Mouse (Mus musculus): Measurements from ENCODE around the gene Fkbp2.

DNA sequence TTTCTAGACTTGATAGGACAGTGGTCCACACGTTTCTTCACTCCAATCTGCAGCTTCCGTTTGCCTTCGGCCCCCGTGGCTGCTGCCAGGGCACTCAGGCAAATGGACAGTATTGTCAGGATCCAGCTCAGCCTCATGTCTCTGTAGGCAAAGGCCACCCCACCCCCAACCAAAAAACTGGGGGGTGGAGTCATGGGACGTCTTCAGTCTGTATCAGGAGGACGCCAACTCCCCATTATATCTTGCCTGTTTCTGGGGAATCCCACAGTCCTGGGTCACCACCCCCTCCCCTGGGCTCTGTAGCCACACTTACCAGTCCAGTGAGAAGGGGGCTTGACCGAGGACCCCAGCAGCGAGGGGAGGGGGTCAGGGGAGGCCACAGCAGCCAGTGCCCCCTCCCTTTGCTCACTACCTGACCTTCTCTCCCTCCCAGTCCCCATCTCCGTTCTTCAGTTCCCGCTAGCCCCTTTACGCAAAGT is 1.3 kb downstream of the Fkbp2 start:
- no peak for TF ChIP-seq CTCF (IDR thresholded peaks at IDR 0.05; ENCODE audit: low read depth, low read length)
- no peak for TF ChIP-seq POLR2A (IDR thresholded peaks at IDR 0.05; ENCODE audit: extremely low read depth, insufficient read depth, low read length)
